Mouse (Mus musculus) liver, adult 2 months (tissue): ENCODE measurements around the gene Terb2.

Source experiments
- CTCF ChIP-seq: fragments of 200-500 bp; IDR thresholded peaks from 2 replicates; pipeline ENCODE4 v1.5.1; 2011; ENCODE audit warnings: low read depth, low read length, control low read depth
- POLR2A ChIP-seq: fragments of 200-500 bp; IDR thresholded peaks from 2 replicates; pipeline ENCODE4 v1.6.1; 2011; ENCODE audit warnings: low read length, control low read depth; ENCODE audit not compliant: insufficient read depth; ENCODE audit errors: extremely low read depth

GRCm38 (mm10) chr2:122255997-122256396 lies 69.9 kb downstream of the Terb2 start:
- no peak for TF ChIP-seq CTCF
- TF ChIP-seq POLR2A: no peak
